Mouse (Mus musculus) intestine, postnatal 0 days (tissue): ENCODE measurements around the gene Cry1. TPM values are rescaled to one million over a fixed set of nuclear protein-coding genes. Genes with fewer than 3 reads are reported as not detected.

ENCODE experiments used
- ATAC-seq: fragments of 200-750 bp; cut with Nextera tagmentation; 2 replicates; pipeline ENCODE4 v1.8.0; 2017; ENCODE audit warnings: mild to moderate bottlenecking, moderate TSS enrichment, moderate library complexity
- H3K27ac ChIP-seq: fragments of 300-500 bp; sonication (generic); 2 replicates; pipeline ENCODE4 v1.5.1; 2014; ENCODE audit warnings: mild to moderate bottlenecking, low read depth, low read length, moderate library complexity
- H3K27me3 ChIP-seq: fragments of 300-500 bp; sonication (generic); replicated peaks from 2 replicates; pipeline ENCODE4 v1.6.1; 2014; ENCODE audit warnings: low read length, mixed read lengths; ENCODE audit not compliant: control insufficient read depth, insufficient read depth
- H3K36me3 ChIP-seq: fragments of 300-500 bp; sonication (generic); 2 replicates; pipeline ENCODE4 v1.6.1; 2014; ENCODE audit warnings: mild to moderate bottlenecking, moderate library complexity; ENCODE audit not compliant: control insufficient read depth, insufficient read depth
- H3K4me1 ChIP-seq: fragments of 300-500 bp; sonication (generic); replicated peaks from 2 replicates; pipeline ENCODE4 v1.6.1; 2014; ENCODE audit warnings: antibody characterized with exemption, low read length, mixed read lengths; ENCODE audit not compliant: control insufficient read depth, insufficient read depth
- H3K4me2 ChIP-seq: fragments of 300-500 bp; sonication (generic); replicated peaks from 2 replicates; pipeline ENCODE4 v1.6.1; 2014; ENCODE audit warnings: low read depth, mild to moderate bottlenecking, moderate library complexity
- H3K4me3 ChIP-seq: fragments of 300-500 bp; sonication (generic); 2 replicates; pipeline ENCODE4 v1.5.1; 2014; ENCODE audit warnings: low read depth, low read length
- H3K9ac ChIP-seq: fragments of 300-500 bp; sonication (generic); 2 replicates; pipeline ENCODE4 v1.6.1; 2014; ENCODE audit warnings: mild to moderate bottlenecking, low read depth, low read length
- H3K9me3 ChIP-seq: fragments of 300-500 bp; sonication (generic); 2 replicates; pipeline ENCODE4 v1.6.1; 2016; ENCODE audit warnings: mixed run types; ENCODE audit not compliant: control insufficient read depth
- CTCF ChIP-seq: sonication (generic); IDR thresholded peaks from 2 replicates; pipeline ENCODE4 v1.5.1; 2016; ENCODE audit warnings: low read depth, mild to moderate bottlenecking, control low read depth, antibody characterized with exemption, moderate library complexity
- WGBS: fragments of 180-500 bp; shearing (Covaris S2); extraction: QIAGEN DNeasy Blood & Tissue Kit; methylation state at CpG from one replicate; pipeline ENCODE4 v1.1.7; 2014; 5-methylcytosine and 5-hydroxymethylcytosine counted together
- polyA plus RNA-seq: library from polyadenylated mRNA; unstranded; fragments of >200 nt; fragmentation: Nextera tagmentation; extraction: Ambion mirVana; gene quantifications from 2 replicates; pipeline ENCODE4 v1.2.1, GENCODE M21; 2015

Cry1 gene
- polyA plus RNA-seq, 1 experiment from 2014 or later: 18.6 TPM

DNA sequence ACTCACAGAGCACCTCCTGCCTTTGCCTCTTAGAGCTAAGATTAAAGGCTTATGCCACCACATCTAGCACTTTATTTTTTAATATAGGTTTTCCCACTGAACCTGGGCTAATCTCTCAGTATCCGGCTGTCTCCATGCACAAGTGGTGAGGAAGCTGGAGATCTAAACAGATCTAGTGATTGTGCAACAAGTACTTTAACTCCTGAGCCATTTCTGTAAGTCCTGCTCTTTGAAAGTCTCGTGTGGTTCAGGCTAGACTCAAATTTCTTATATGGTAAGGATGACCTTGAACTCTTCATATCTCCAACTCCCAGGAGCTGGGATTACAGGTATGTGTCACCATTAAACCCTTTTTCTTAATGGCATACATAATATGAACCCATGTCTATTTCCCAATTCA lies 8.2 kb downstream of the Cry1 start:
- no peak overlapping the region for H3K4me3 ChIP-seq
- no peak for ATAC-seq
- no peaks in the 10 kb centered on the region for H3K9me3 ChIP-seq
- no peaks in the 10 kb centered on the region for H3K4me1 ChIP-seq
- 14% methylated on average over 2 of the region's 2 CpGs for WGBS
- no peak for TF ChIP-seq CTCF
- H3K9ac ChIP-seq: no peak overlapping the region
- H3K27me3 ChIP-seq: no peaks in the 10 kb centered on the region
- no peaks in the 10 kb centered on the region for H3K36me3 ChIP-seq
- no peak overlapping the region for H3K27ac ChIP-seq
- H3K4me2 ChIP-seq: no peak overlapping the region

DNA sequence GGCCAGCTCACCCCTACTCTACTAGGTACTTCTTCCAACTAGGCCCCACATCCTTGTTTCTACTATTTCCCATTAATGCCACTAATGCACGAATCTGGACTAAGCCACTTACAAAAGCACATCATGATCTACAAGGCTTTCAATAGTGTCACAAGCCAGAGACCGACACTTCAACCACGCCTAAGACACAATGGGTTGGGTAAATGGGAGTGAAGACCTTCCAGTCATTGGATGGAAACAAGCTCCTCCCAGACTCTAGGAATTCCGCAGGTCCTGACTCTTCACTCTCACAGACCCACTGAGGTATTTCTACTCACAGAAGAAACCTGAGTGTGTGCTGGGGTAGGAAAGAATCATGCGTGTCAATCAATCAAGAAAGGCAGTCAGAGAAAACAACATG lies 19.6 kb downstream of the Cry1 start:
- H3K4me2 ChIP-seq: no peak overlapping the region
- no peak for ATAC-seq
- H3K4me3 ChIP-seq: no peak overlapping the region
- H3K27me3 ChIP-seq: no peaks in the 10 kb centered on the region
- no peaks in the 10 kb centered on the region for H3K36me3 ChIP-seq
- H3K4me1 ChIP-seq: peaks cover 7% of the 10 kb centered on the region; the same call in 1 of the 2 replicates
- H3K9me3 ChIP-seq: no peaks in the 10 kb centered on the region
- no peak overlapping the region for H3K9ac ChIP-seq
- 82% methylated on average over 5 of the region's 5 CpGs for WGBS
- TF ChIP-seq CTCF: no peak
- no peak overlapping the region for H3K27ac ChIP-seq

DNA sequence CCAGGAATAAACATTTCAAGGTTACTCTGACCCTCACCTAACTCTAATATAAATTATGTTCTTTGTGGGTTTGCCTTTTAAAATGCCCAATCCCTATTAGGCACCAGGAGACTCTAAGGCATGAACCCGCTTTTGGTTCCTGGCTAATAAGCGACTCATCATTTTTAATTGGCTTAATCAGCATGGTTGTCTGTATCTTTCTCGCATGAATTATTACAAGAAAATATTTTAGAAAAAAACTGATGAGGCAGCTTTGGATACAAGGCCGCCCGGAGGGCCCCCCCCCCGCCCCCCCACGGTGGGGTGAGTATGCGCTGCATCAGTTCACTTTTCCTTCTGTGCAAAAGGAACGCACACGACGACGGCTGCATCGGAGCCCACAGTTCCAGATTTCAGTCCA lies 20.1 kb downstream of the Cry1 start:
- H3K4me2 ChIP-seq: no peak overlapping the region
- no peaks in the 10 kb centered on the region for H3K36me3 ChIP-seq
- H3K27me3 ChIP-seq: no peaks in the 10 kb centered on the region
- 93% methylated on average over 13 of the region's 13 CpGs for WGBS
- ATAC-seq: no peak
- no peak overlapping the region for H3K27ac ChIP-seq
- H3K9ac ChIP-seq: no peak overlapping the region
- no peak overlapping the region for H3K4me3 ChIP-seq
- H3K4me1 ChIP-seq: peaks cover 7% of the 10 kb centered on the region; the same call in 1 of the 2 replicates
- no peaks in the 10 kb centered on the region for H3K9me3 ChIP-seq
- no peak for TF ChIP-seq CTCF

DNA sequence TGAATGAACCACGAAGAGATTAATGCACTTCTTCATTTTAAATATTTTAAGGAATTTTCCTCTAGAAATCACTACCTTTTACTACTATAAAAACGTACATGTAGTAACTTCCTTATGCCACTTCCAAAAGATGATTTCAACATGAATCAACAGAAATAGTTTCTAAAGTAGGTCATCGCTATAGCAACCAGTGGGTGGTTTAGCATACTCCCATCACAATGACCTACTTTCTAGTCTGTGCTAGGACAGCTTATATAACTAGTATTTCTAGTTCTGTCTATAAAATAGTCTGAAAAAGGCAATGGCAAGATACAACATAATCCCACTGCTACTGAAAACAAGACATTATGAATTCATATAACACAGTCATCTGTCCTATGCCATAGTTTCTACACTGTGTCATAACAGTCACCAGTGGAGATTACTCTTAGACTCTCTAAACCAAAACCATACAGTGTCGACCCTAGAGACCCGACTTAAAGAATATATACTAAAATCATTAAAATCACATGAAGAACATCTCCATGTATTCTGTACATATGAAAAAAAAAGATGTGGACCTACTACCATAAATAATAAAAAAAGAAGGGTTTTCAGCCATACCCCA lies 23.0 kb downstream of the Cry1 start:
- H3K27ac ChIP-seq: no peak overlapping the region
- H3K9me3 ChIP-seq: no peaks in the 10 kb centered on the region
- peak; percentile 58; the same call in 1 of the 2 replicates for ATAC-seq

DNA sequence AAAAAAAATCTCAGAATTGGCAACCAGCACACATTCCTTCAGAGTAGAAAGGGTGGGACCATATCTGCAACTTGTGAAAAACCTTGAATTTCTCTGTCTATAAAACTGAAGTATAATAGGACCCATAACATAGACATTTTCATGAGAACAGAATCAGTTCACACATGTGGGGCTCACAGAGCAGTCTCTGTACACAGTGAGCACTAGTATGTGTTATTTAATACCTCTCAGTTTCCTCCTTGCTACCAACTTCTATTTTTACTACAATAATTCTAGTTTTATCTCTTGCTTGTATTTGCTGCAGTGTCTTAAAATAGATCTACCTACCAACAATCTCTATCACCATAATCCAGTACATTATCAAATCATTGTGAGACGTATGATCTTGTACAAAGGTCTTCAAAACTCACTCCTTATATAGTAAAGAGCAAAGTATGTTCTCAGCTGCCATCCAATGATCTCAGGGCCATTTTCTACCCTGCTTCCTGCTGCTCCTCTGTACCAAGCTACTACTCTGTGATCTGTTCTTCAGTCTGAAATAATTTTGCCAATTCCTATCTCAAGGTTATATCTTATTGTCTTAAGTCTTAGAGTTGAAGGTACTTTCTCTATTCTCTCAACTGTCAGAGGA lies 24.8 kb downstream of the Cry1 start:
- H3K27me3 ChIP-seq: no peaks in the 10 kb centered on the region
- no peak overlapping the region for H3K9ac ChIP-seq
- H3K9me3 ChIP-seq: no peaks in the 10 kb centered on the region
- 22% methylated on average over 1 of the region's 1 CpGs for WGBS
- no peaks in the 10 kb centered on the region for H3K36me3 ChIP-seq
- H3K27ac ChIP-seq: peak overlapping the region; percentile 50; the same call in 1 of the 2 replicates
- H3K4me2 ChIP-seq: no peak overlapping the region
- H3K4me3 ChIP-seq: no peak overlapping the region
- peak; percentile 80 for ATAC-seq
- no peak for TF ChIP-seq CTCF
- H3K4me1 ChIP-seq: peaks cover 7% of the 10 kb centered on the region; the same call in 1 of the 2 replicates

More for the DNA sequence above, 23.0 kb downstream of the Cry1 start:
- Histone ChIP-seq H3K36me3 (no peaks in the 10 kb centered on the region), H3K4me1 (peaks cover 7% of the 10 kb centered on the region; the same call in 1 of the 2 replicates), H3K4me2 (no peak overlapping the region), H3K9ac (no peak overlapping the region), H3K4me3 (no peak overlapping the region), H3K27me3 (no peaks in the 10 kb centered on the region)
- no peak for TF ChIP-seq CTCF
- WGBS: 61% methylated on average over 5 of the region's 5 CpGs

DNA sequence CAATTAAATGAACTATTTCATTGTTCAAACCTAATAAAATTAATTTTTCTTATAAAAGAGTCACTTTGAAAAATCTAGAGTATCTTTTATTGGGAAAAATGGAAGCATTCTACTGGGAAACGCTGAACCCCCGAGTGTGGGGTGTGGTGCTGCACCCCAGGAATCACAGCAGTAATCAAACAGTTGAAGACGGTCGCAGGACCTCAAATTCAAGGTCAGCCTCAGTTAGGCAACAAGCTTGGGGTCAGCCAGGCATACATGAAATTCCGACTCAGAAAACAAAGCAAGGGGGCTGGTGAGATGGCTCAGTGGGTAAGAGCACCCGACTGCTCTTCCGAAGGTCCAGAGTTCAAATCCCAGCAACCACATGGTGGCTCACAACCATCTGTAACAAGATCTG lies 27.4 kb downstream of the Cry1 start:
- Histone ChIP-seq H3K4me1 (peaks cover 7% of the 10 kb centered on the region; the same call in 1 of the 2 replicates), H3K27ac (no peak overlapping the region), H3K4me3 (no peak overlapping the region), H3K4me2 (no peak overlapping the region), H3K36me3 (no peaks in the 10 kb centered on the region), H3K27me3 (no peaks in the 10 kb centered on the region), H3K9ac (no peak overlapping the region), H3K9me3 (no peaks in the 10 kb centered on the region)
- no peak for TF ChIP-seq CTCF
- no peak for ATAC-seq
- 87% methylated on average over 7 of the region's 7 CpGs for WGBS
